Mouse (Mus musculus): ENCODE results near the gene Hpse2. TPM values are rescaled to one million over a fixed set of nuclear protein-coding genes. Genes with fewer than 3 reads are reported as not detected.

Hpse2 gene
- polyA plus RNA-seq (2015; fragmentation: Nextera tagmentation; extraction: Ambion mirVana), result 0.08 and 0.15 TPM in 2 replicates

DNA sequence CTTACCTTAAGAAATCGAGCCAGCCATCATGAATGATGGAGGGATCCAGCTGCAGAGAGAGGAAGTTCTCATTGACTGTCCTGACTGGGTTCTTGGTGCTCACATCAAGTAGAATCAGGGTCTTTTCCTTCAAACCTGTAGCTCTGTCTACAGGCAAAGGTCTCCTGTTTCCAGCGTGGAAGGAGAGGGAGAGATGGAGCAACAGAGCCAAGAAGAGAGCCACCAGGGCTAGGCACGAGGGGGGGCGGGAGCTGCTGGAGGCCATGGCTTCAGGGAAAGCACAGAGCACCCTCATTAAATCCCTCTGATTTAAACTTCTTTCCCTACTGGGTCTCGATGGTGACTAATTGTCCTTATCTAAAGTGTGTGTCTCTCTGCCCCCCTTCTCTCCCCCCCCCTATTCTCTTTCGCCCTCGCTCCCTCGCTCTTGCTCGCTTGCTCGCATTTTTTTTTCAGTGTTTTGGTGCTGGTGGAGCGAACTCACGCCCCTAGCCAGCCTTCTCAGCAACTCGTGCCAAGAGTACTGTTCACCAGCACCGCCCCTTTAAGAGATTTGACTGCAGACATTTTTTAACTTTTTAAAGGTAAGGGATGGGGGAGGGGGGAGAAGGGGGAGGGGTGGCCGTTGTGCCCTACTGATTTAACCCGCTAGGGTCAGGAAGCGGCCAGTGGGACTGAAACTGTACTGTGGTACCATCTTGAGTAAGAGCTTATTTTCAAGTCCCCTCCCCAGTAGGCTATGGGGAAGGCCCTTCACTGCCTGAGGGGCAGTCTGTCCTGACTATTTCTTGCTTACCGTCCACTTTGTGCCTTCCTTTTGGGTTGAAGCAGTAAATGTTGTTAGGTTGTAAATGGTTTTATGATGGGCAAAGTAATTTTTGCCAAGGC is at the start of gene Hpse2:
TSS of gene Hpse2 (minus strand) at position 339 of the 888 bp plus-strand sequence.
- Histone ChIP-seq H3K9me3 (replicated peaks; ENCODE audit: low read length) (no peaks in the 10 kb centered on the region), H3K4me2 (ENCODE audit: low read length) (peak within 1 kb of the TSS; percentile 53; the same call in 1 of the 2 replicates), H3K27ac (no peak within 1 kb of the TSS), H3K4me3 (replicated peaks; ENCODE audit: low read depth, low read length) (no peak within 1 kb of the TSS), H3K9ac (ENCODE audit: low read depth, low read length) (no peak within 1 kb of the TSS), H3K4me1 (replicated peaks; ENCODE audit: insufficient read depth, low read length) (peaks cover 4% of the 10 kb centered on the region; the same call in 1 of the 2 replicates), H3K36me3 (ENCODE audit: insufficient read depth, low read length) (no peaks in the 10 kb centered on the region), H3K27me3 (ENCODE audit: insufficient read depth, low read length) (peaks cover 49% of the 10 kb centered on the region)
- peak; percentile 21 for DNase-seq (ENCODE audit: low spot score)
- ATAC-seq (replicated peaks; ENCODE audit: low FRiP score, low read depth), result no peak
- 3% methylated on average over 18 of the region's 18 CpGs for WGBS
- TF ChIP-seq CTCF (IDR thresholded peaks at IDR 0.05; ENCODE audit: low read depth), result no peak

DNA sequence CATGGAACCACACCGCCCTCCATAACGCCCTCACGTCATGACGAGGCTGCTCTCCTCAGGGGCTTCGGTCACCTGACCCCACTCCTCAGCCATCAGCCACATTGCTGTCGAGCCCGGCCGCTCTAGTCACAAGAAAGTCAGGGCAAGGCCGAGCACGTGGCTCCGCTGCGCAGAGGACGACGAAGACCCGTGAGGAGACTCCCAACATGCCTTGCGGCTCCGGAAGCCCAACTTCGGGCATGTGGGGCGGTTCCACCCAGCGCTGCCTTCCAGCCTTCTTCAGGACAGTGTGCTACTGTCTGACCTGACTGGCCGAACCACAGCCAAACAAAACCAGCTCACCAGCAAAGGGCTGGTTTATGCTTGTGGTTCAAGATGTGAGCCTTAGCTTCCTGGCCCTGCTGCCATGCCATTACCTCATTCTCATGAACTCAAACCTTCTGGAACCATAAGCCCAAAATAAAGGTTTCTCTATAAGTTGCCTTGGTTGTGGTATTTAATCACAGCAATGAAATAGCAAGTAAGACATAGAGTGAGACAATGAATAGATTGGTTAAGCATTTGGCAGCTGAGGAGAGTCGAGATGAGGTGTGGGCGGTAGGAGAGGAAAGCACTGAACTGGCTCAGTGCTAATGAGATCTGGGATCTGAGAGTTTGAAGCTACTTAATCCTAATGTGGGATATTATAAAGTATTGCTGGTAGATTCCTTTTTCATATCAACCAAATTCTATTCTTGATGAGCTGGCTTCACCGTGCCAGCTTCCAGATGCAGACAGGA is 39.5 kb upstream of the Hpse2 start:
- Histone ChIP-seq H3K9me3 (replicated peaks; ENCODE audit: low read length) (no peaks in the 10 kb centered on the region), H3K4me1 (replicated peaks; ENCODE audit: insufficient read depth, low read length) (no peaks in the 10 kb centered on the region), H3K27ac (no peak overlapping the region), H3K36me3 (ENCODE audit: insufficient read depth, low read length) (no peaks in the 10 kb centered on the region), H3K4me3 (replicated peaks; ENCODE audit: low read depth, low read length) (no peak overlapping the region), H3K9ac (ENCODE audit: low read depth, low read length) (no peak overlapping the region), H3K27me3 (ENCODE audit: insufficient read depth, low read length) (no peaks in the 10 kb centered on the region), H3K4me2 (ENCODE audit: low read length) (no peak overlapping the region)
- no peak for TF ChIP-seq CTCF (IDR thresholded peaks at IDR 0.05; ENCODE audit: low read depth)
- DNase-seq (ENCODE audit: low spot score) (no peak), ATAC-seq (replicated peaks; ENCODE audit: low FRiP score, low read depth) (no peak)
- 89% methylated on average over 24 of the region's 24 CpGs for WGBS

DNA sequence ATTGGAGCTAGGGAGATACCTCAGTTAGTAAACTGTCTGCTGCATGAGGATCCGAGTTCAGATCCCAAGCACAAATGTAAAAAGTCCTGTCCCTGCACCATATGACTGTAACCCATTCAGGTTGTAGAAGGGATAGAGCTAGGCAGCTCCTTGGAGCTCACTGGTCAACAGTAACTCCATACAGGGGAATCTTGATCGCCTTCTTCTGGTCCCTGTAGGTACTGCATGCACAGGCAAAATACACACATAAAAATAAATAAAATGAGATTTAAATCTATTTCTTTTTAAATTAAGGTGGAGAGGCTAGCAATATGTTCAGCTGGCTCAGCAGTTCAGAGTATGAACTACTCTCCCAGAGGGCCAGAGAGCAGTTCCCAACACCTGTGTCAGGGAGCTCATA is 35.9 kb upstream of the Hpse2 start:
- no peak for DNase-seq (ENCODE audit: low spot score)
- TF ChIP-seq CTCF (IDR thresholded peaks at IDR 0.05; ENCODE audit: low read depth), result no peak
- no peaks in the 10 kb centered on the region for H3K36me3 ChIP-seq (ENCODE audit: insufficient read depth, low read length)
- no peak overlapping the region for H3K27ac ChIP-seq
- H3K27me3 ChIP-seq (ENCODE audit: insufficient read depth, low read length), result no peaks in the 10 kb centered on the region
- WGBS, result 80% methylated on average over 2 of the region's 2 CpGs
- no peak overlapping the region for H3K9ac ChIP-seq (ENCODE audit: low read depth, low read length)
- H3K4me3 ChIP-seq (replicated peaks; ENCODE audit: low read depth, low read length), result no peak overlapping the region
- no peak overlapping the region for H3K4me2 ChIP-seq (ENCODE audit: low read length)
- no peaks in the 10 kb centered on the region for H3K9me3 ChIP-seq (replicated peaks; ENCODE audit: low read length)
- ATAC-seq (replicated peaks; ENCODE audit: low FRiP score, low read depth), result no peak
- H3K4me1 ChIP-seq (replicated peaks; ENCODE audit: insufficient read depth, low read length), result no peaks in the 10 kb centered on the region

DNA sequence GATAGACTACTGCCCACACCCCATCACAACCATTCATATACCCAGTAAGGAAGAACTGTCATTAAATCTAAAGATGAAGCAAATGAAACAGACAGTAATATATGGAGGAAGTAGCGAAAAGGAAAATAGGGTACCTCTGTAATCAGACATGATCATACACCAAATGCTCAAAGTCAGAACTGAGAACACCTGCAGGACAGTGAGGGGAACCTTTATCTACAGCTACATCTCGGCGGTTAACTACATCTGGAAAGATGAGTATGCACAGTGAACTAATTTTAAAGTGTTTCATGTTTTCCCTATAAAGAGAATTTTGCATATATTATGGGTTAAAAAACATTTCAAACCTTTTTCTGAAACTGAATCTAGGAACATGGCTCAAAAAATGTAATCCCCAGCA is 32.4 kb upstream of the Hpse2 start:
- no peak overlapping the region for H3K4me3 ChIP-seq (replicated peaks; ENCODE audit: low read depth, low read length)
- 81% methylated on average over 3 of the region's 3 CpGs for WGBS

DNA sequence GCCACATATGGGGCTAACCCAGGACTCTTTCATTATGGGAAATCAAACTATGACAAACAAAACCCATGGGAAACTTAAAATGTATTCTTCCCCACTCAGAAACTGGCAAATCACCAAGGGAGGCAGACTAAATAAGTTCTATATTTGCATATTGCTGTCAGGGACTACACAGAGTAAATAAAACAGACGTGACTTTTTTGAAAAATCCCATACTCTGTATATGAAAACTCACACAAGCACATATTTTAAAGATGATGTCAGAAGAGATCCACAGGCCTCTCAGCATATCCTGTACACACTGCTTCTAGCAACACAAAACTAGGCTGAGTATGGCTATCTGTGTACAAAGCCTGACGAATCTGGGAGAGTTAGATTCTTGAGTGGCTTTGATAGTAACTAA is 27.4 kb upstream of the Hpse2 start:
- no peak overlapping the region for H3K4me3 ChIP-seq (replicated peaks; ENCODE audit: low read depth, low read length)
- ATAC-seq (replicated peaks; ENCODE audit: low FRiP score, low read depth) (no peak), DNase-seq (ENCODE audit: low spot score) (no peak)
- H3K9ac ChIP-seq (ENCODE audit: low read depth, low read length), result no peak overlapping the region
- H3K36me3 ChIP-seq (ENCODE audit: insufficient read depth, low read length), result no peaks in the 10 kb centered on the region
- H3K9me3 ChIP-seq (replicated peaks; ENCODE audit: low read length), result no peaks in the 10 kb centered on the region
- no peak overlapping the region for H3K4me2 ChIP-seq (ENCODE audit: low read length)
- no peaks in the 10 kb centered on the region for H3K27me3 ChIP-seq (ENCODE audit: insufficient read depth, low read length)
- WGBS, result 70% methylated on average over 2 of the region's 2 CpGs
- H3K27ac ChIP-seq, result no peak overlapping the region
- no peaks in the 10 kb centered on the region for H3K4me1 ChIP-seq (replicated peaks; ENCODE audit: insufficient read depth, low read length)
- TF ChIP-seq CTCF (IDR thresholded peaks at IDR 0.05; ENCODE audit: low read depth), result no peak

More for the DNA sequence above, 32.4 kb upstream of the Hpse2 start:
- no peak for DNase-seq (ENCODE audit: low spot score)
- no peak overlapping the region for H3K4me2 ChIP-seq (ENCODE audit: low read length)
- no peaks in the 10 kb centered on the region for H3K9me3 ChIP-seq (replicated peaks; ENCODE audit: low read length)
- H3K9ac ChIP-seq (ENCODE audit: low read depth, low read length), result no peak overlapping the region
- no peaks in the 10 kb centered on the region for H3K36me3 ChIP-seq (ENCODE audit: insufficient read depth, low read length)
- no peak for TF ChIP-seq CTCF (IDR thresholded peaks at IDR 0.05; ENCODE audit: low read depth)
- no peak for ATAC-seq (replicated peaks; ENCODE audit: low FRiP score, low read depth)
- no peaks in the 10 kb centered on the region for H3K27me3 ChIP-seq (ENCODE audit: insufficient read depth, low read length)
- no peak overlapping the region for H3K27ac ChIP-seq
- no peaks in the 10 kb centered on the region for H3K4me1 ChIP-seq (replicated peaks; ENCODE audit: insufficient read depth, low read length)

DNA sequence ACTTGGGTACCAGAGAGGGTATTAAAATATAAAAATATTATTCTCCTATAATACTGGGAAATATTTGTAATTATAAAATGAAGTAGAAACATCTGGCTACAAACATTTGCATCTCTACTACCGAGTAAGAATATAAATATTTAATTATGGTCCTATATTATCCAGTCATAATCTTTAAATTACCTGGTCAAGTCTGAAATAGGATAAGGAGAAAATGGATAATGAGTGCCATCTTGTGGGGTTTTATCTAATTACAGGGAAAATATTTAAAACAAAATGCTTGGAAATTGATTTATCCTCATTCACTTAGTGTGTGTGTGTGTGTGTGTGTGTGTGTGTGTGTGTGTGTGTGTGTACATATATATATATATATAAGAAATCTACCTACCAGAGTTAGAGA is 19.0 kb upstream of the Hpse2 start:
- WGBS, result 28% methylated on average over 1 of the region's 1 CpGs
- DNase-seq (ENCODE audit: low spot score) (no peak), ATAC-seq (replicated peaks; ENCODE audit: low FRiP score, low read depth) (no peak)
- no peaks in the 10 kb centered on the region for H3K27me3 ChIP-seq (ENCODE audit: insufficient read depth, low read length)
- H3K4me3 ChIP-seq (replicated peaks; ENCODE audit: low read depth, low read length), result no peak overlapping the region
- no peak overlapping the region for H3K4me2 ChIP-seq (ENCODE audit: low read length)
- peak; percentile 44 for TF ChIP-seq CTCF (IDR thresholded peaks at IDR 0.05; ENCODE audit: low read depth)
- no peaks in the 10 kb centered on the region for H3K9me3 ChIP-seq (replicated peaks; ENCODE audit: low read length)
- no peaks in the 10 kb centered on the region for H3K36me3 ChIP-seq (ENCODE audit: insufficient read depth, low read length)
- no peak overlapping the region for H3K9ac ChIP-seq (ENCODE audit: low read depth, low read length)
- no peak overlapping the region for H3K27ac ChIP-seq
- no peaks in the 10 kb centered on the region for H3K4me1 ChIP-seq (replicated peaks; ENCODE audit: insufficient read depth, low read length)
